Mouse (Mus musculus): ENCODE results near the gene Ntrk3. TPM values are rescaled to one million over a fixed set of nuclear protein-coding genes. Genes with fewer than 3 reads are reported as not detected.
A peak's percentile ranks its signal among the peaks of the same experiment; 100 is the strongest.

Gene Ntrk3
- polyA plus RNA-seq, 1 experiment from 2014 or later = 2.2 TPM

- Histone ChIP-seq H3K36me3 (no peaks in the 10 kb centered on the region), H3K27me3 (peaks cover 84% of the 10 kb centered on the region)
Measured at GRCm38 (mm10) chr7:78571196-78571595, 166.6 kb downstream of the Ntrk3 start.

GRCm38 (mm10) chr7:78569255-78569618 lies 168.6 kb downstream of the Ntrk3 start:
- ATAC-seq (ENCODE audit: low FRiP score, low read depth) = no peak
- Histone ChIP-seq H3K27me3 (peaks cover 67% of the 10 kb centered on the region), H3K4me2 (replicated peaks) (peak overlapping the region; percentile 50), H3K4me3 (peak overlapping the region; percentile 15; the same call in 1 of the 2 replicates), H3K27ac (no peak overlapping the region), H3K9ac (no peak overlapping the region), H3K36me3 (no peaks in the 10 kb centered on the region), H3K4me1 (no peaks in the 10 kb centered on the region), H3K9me3 (no peaks in the 10 kb centered on the region)
- WGBS = 3% methylated on average over 5 of the region's 5 CpGs

More at GRCm38 (mm10) chr7:78571196-78571595, 166.6 kb downstream of the Ntrk3 start:
- no peak overlapping the region for H3K4me2 ChIP-seq (replicated peaks)
- H3K4me3 ChIP-seq = no peak overlapping the region
- no peak for ATAC-seq (ENCODE audit: low FRiP score, low read depth)
- 60% methylated on average over 2 of the region's 2 CpGs for WGBS
- no peak overlapping the region for H3K9ac ChIP-seq
- no peaks in the 10 kb centered on the region for H3K9me3 ChIP-seq
- no peak overlapping the region for H3K27ac ChIP-seq
- H3K4me1 ChIP-seq = no peaks in the 10 kb centered on the region

GRCm38 (mm10) chr7:78568411-78569254 lies 169.2 kb downstream of the Ntrk3 start:
- no peaks in the 10 kb centered on the region for H3K9me3 ChIP-seq
- peak overlapping the region; percentile 15; the same call in 1 of the 2 replicates for H3K4me3 ChIP-seq
- H3K4me1 ChIP-seq = no peaks in the 10 kb centered on the region
- whole genome bisulfite sequencing = 15% methylated on average over 16 of the region's 16 CpGs
- ATAC-seq (ENCODE audit: low FRiP score, low read depth) = peak; percentile 44; the same call in 1 of the 2 replicates
- H3K36me3 ChIP-seq = no peaks in the 10 kb centered on the region
- H3K27me3 ChIP-seq = peaks cover 61% of the 10 kb centered on the region
- H3K27ac ChIP-seq = no peak overlapping the region
- no peak overlapping the region for H3K9ac ChIP-seq
- peak overlapping the region; percentile 50 for H3K4me2 ChIP-seq (replicated peaks)

GRCm38 (mm10) chr7:78566617-78567016 lies 171.2 kb downstream of the Ntrk3 start:
- no peak overlapping the region for H3K4me3 ChIP-seq
- ATAC-seq (ENCODE audit: low FRiP score, low read depth) = no peak
- WGBS = 47% methylated on average over 3 of the region's 3 CpGs
- H3K9ac ChIP-seq = no peak overlapping the region
- no peaks in the 10 kb centered on the region for H3K36me3 ChIP-seq
- H3K4me2 ChIP-seq (replicated peaks) = no peak overlapping the region
- no peaks in the 10 kb centered on the region for H3K9me3 ChIP-seq
- peaks cover 44% of the 10 kb centered on the region for H3K27me3 ChIP-seq
- H3K27ac ChIP-seq = no peak overlapping the region
- H3K4me1 ChIP-seq = no peaks in the 10 kb centered on the region

- Histone ChIP-seq H3K36me3 (no peaks in the 10 kb centered on the region), H3K27ac (no peak overlapping the region), H3K4me1 (no peaks in the 10 kb centered on the region), H3K4me2 (replicated peaks) (no peak overlapping the region), H3K9ac (no peak overlapping the region), H3K9me3 (no peaks in the 10 kb centered on the region), H3K27me3 (peaks cover 33% of the 10 kb centered on the region), H3K4me3 (no peak overlapping the region)
- ATAC-seq (ENCODE audit: low FRiP score, low read depth) = no peak
- 96% methylated on average over 3 of the region's 3 CpGs for WGBS
Measured at GRCm38 (mm10) chr7:78565386-78565785, 172.4 kb downstream of the Ntrk3 start.

- H3K27ac ChIP-seq = no peak overlapping the region
- no peaks in the 10 kb centered on the region for H3K9me3 ChIP-seq
- no peak overlapping the region for H3K4me2 ChIP-seq (replicated peaks)
- H3K27me3 ChIP-seq = no peaks in the 10 kb centered on the region
- H3K9ac ChIP-seq = no peak overlapping the region
- no peaks in the 10 kb centered on the region for H3K36me3 ChIP-seq
- no peak for ATAC-seq (ENCODE audit: low FRiP score, low read depth)
- WGBS = 87% methylated on average over 5 of the region's 5 CpGs
- H3K4me1 ChIP-seq = no peaks in the 10 kb centered on the region
- no peak overlapping the region for H3K4me3 ChIP-seq
Measured at GRCm38 (mm10) chr7:78558503-78558902, 179.3 kb downstream of the Ntrk3 start.

- H3K27ac ChIP-seq = no peak overlapping the region
- no peak overlapping the region for H3K9ac ChIP-seq
- no peak overlapping the region for H3K4me3 ChIP-seq
- ATAC-seq (ENCODE audit: low FRiP score, low read depth) = no peak
- H3K4me2 ChIP-seq (replicated peaks) = no peak overlapping the region
- WGBS = 77% methylated on average over 5 of the region's 5 CpGs
- H3K36me3 ChIP-seq = no peaks in the 10 kb centered on the region
- H3K27me3 ChIP-seq = no peaks in the 10 kb centered on the region
- no peaks in the 10 kb centered on the region for H3K9me3 ChIP-seq
- no peaks in the 10 kb centered on the region for H3K4me1 ChIP-seq
Measured at GRCm38 (mm10) chr7:78555532-78555931, 182.3 kb downstream of the Ntrk3 start.

- no peaks in the 10 kb centered on the region for H3K9me3 ChIP-seq
- H3K4me1 ChIP-seq = no peaks in the 10 kb centered on the region
- no peak overlapping the region for H3K4me2 ChIP-seq (replicated peaks)
- H3K27ac ChIP-seq = no peak overlapping the region
- H3K9ac ChIP-seq = no peak overlapping the region
- 90% methylated on average over 8 of the region's 8 CpGs for WGBS
- ATAC-seq (ENCODE audit: low FRiP score, low read depth) = no peak
- 0 out of 2 replicates have a peak, but pooled peaks cover 2% of the 10 kb centered on the region for H3K27me3 ChIP-seq
- no peak overlapping the region for H3K4me3 ChIP-seq
- H3K36me3 ChIP-seq = no peaks in the 10 kb centered on the region
Measured at GRCm38 (mm10) chr7:78549461-78549860, 188.4 kb downstream of the Ntrk3 start.

GRCm38 (mm10) chr7:78548721-78549120 lies 189.1 kb downstream of the Ntrk3 start:
- Histone ChIP-seq H3K4me3 (no peak overlapping the region), H3K9me3 (no peaks in the 10 kb centered on the region), H3K9ac (no peak overlapping the region), H3K27ac (no peak overlapping the region), H3K4me1 (no peaks in the 10 kb centered on the region), H3K4me2 (replicated peaks) (no peak overlapping the region), H3K36me3 (no peaks in the 10 kb centered on the region), H3K27me3 (0 out of 2 replicates have a peak, but pooled peaks cover 2% of the 10 kb centered on the region)
- 83% methylated on average over 5 of the region's 5 CpGs for WGBS
- ATAC-seq (ENCODE audit: low FRiP score, low read depth) = no peak

GRCm38 (mm10) chr7:78546551-78546950 lies 191.3 kb downstream of the Ntrk3 start:
- 0 out of 2 replicates have a peak, but pooled peaks cover 2% of the 10 kb centered on the region for H3K27me3 ChIP-seq
- no peak overlapping the region for H3K9ac ChIP-seq
- H3K9me3 ChIP-seq = no peaks in the 10 kb centered on the region
- no peak overlapping the region for H3K4me3 ChIP-seq
- 82% methylated on average over 10 of the region's 10 CpGs for WGBS
- H3K4me2 ChIP-seq (replicated peaks) = no peak overlapping the region
- H3K36me3 ChIP-seq = no peaks in the 10 kb centered on the region
- ATAC-seq (ENCODE audit: low FRiP score, low read depth) = no peak
- no peak overlapping the region for H3K27ac ChIP-seq
- H3K4me1 ChIP-seq = no peaks in the 10 kb centered on the region

- 74% methylated on average over 4 of the region's 4 CpGs for WGBS
- no peak for ATAC-seq (ENCODE audit: low FRiP score, low read depth)
- no peak overlapping the region for H3K9ac ChIP-seq
Measured at GRCm38 (mm10) chr7:78542468-78542867, 195.3 kb downstream of the Ntrk3 start.

GRCm38 (mm10) chr7:78530286-78530685 lies 207.5 kb downstream of the Ntrk3 start:
- Histone ChIP-seq H3K9me3 (no peaks in the 10 kb centered on the region), H3K27me3 (peaks cover 67% of the 10 kb centered on the region), H3K27ac (no peak overlapping the region), H3K9ac (no peak overlapping the region), H3K4me3 (no peak overlapping the region), H3K36me3 (no peaks in the 10 kb centered on the region), H3K4me2 (replicated peaks) (no peak overlapping the region), H3K4me1 (no peaks in the 10 kb centered on the region)
- no peak for ATAC-seq (ENCODE audit: low FRiP score, low read depth)
- 50% methylated on average over 6 of the region's 6 CpGs for WGBS

More at GRCm38 (mm10) chr7:78542468-78542867, 195.3 kb downstream of the Ntrk3 start:
- no peaks in the 10 kb centered on the region for H3K9me3 ChIP-seq
- H3K27me3 ChIP-seq = no peaks in the 10 kb centered on the region
- no peaks in the 10 kb centered on the region for H3K36me3 ChIP-seq
- no peaks in the 10 kb centered on the region for H3K4me1 ChIP-seq
- H3K4me2 ChIP-seq (replicated peaks) = no peak overlapping the region
- H3K27ac ChIP-seq = no peak overlapping the region
- no peak overlapping the region for H3K4me3 ChIP-seq
